In genomic region chr6:145374372-145374771, GRCm38 (mm10) we compare ENCODE assay signal across 11 mouse cellular contexts.
"Had no signal": no experiment of that assay in that cellular context is flagged by ENCODE, and none has a peak within 500 bp of the region (broad histone marks: within the 10 kb centered on the region; RNA-seq: fewer than 3 reads in every experiment).

No protein-coding gene starts in this region.

- H3K4me1 ChIP-seq: liver, embryonic 13.5 days had no signal

- H3K27ac ChIP-seq: limb, embryonic 15.5 days; liver, embryonic 13.5 days; lung, embryonic 15.5 days; macrophage; neural tube, embryonic 15.5 days; stomach, postnatal 0 days had no signal

- H3K4me2 ChIP-seq: limb, embryonic 15.5 days; liver, embryonic 13.5 days; lung, embryonic 15.5 days; midbrain, embryonic 11.5 days; neural tube, embryonic 15.5 days had no signal

- H3K27me3 ChIP-seq: limb, embryonic 15.5 days; liver, embryonic 13.5 days; lung, embryonic 15.5 days; neural tube, embryonic 15.5 days had no signal

- H3K36me3 ChIP-seq: limb, embryonic 15.5 days; liver, embryonic 13.5 days; lung, embryonic 15.5 days; neural tube, embryonic 15.5 days had no signal

- H3K9me3 ChIP-seq: limb, embryonic 15.5 days; liver, embryonic 13.5 days; lung, embryonic 15.5 days; megakaryocyte, embryonic 14.5 days; neural tube, embryonic 15.5 days had no signal

- H3K4me3 ChIP-seq: limb, embryonic 15.5 days; liver, embryonic 13.5 days; lung, embryonic 15.5 days; neural tube, embryonic 15.5 days had no signal

- DNase-seq: kidney, adult 9 months; liver, embryonic 13.5 days; liver, postnatal 0 days; lung, postnatal 14 days had no signal
